Mouse (Mus musculus): ENCODE measurements at regions not wholly inside any gene's neighbourhood (a gene's known extent, or its start where the extent isn't known, plus 50 kb on each side); places are given as distances from the start of the nearest gene placed in this dataset.

- DNase-seq: no peak
These were observed 67.8 kb downstream of the Nkx6-1 start for GRCm38 (mm10) chr5:101596996-101597395.

GRCm38 (mm10) chr5:101591236-101591635 lies 73.6 kb downstream of the Nkx6-1 start:
- DNase-seq: no peak

GRCm38 (mm10) chr5:101590341-101591124 lies 74.3 kb downstream of the Nkx6-1 start:
- no peak for DNase-seq

DNA sequence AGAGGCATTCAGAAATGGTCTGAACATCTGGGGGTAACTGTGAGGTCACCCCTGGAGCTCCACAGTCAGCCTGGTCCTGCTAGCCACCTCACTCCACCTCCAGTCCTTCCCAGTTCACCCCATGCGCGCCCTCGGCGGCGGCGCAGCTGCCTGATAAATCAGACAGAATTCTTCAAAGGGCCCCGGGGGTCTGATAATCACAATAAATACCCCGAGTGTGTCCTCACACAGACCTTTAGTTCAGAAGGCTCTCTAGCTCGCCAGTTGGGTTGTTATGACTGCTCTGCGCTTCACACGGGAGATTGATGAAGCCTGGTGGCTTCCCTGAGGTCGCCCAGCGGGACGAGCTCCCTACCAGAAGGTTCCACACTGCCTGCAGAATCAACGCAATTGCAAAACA lies 91.8 kb downstream of the Nkx6-1 start:
- DNase-seq: no peak

DNA sequence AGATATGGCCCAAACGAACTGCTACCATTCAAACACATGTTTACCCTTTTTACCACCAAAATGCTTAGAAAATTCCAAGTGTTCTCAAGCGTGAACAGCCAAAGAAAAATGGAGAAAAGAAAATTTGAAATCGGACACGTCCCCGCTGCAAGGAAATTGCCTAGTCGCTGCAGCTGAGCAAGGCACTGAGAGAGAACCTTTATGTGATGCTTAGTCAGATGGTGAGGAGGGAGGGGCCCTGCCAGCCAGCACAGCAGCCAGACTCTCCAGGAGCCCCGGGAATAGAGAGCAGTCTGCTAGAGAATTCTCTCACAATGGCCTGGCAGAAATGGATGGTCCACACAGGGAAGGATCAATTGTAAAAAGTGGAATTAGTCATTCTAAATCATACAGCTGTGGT lies 99.0 kb downstream of the Nkx6-1 start:
- DNase-seq: no peak

- DNase-seq: no peak
These were observed 104.4 kb downstream of the Nkx6-1 start for GRCm38 (mm10) chr5:101560366-101560765.

GRCm38 (mm10) chr5:101558279-101558987 lies 106.4 kb downstream of the Nkx6-1 start:
- no peak for DNase-seq

- no peak for DNase-seq
These were observed 107.6 kb downstream of the Nkx6-1 start for GRCm38 (mm10) chr5:101557156-101557555.

DNA sequence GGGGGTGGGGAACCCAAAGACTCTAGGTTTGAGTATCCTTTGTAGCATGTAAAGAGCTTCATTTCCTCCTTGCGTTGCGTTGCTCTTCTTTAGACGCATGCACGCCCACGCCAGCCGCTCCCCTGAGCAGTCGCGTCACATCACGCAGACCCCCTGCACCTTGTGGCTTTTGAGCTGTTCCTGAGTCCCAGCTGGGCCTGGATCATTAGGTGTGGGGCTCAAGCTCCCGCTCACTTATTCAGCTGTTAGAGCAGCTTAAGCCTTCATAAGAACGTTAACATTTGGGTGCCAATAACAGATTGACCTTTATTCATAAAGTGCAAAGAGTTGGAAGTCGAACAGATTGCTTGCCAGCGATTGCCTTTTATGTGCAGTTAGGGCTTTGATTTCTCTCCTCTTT lies 121.5 kb downstream of the Nkx6-1 start:
- no peak for DNase-seq

DNA sequence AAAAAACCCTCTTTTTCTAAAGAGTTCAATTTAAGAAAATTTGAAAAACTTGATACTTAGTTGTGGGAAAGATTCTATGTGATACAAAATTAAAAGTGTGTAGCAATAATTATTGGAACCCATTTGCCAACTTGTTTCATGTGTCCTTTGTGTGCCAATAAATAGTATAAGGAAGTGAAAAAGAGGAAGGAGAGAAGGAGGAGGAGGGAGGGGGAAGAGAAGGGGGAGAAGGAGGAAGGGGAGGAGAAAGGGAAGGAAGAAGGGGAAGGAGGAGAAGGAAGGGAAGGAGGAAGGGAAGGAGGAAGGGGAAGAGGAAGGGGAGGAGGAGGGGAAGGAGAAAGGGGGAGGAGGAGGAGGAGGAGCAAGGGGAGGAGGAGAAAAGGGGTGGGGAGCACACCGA lies 125.0 kb downstream of the Nkx6-1 start:
- no peak for DNase-seq

- DNase-seq: no peak
These were observed 125.6 kb downstream of the Nkx6-1 start for GRCm38 (mm10) chr5:101539254-101539549.

GRCm38 (mm10) chr5:101538410-101539253 lies 126.2 kb downstream of the Nkx6-1 start:
- no peak for DNase-seq

GRCm38 (mm10) chr5:101537518-101538380 lies 127.0 kb downstream of the Nkx6-1 start:
- DNase-seq: no peak

- DNase-seq: no peak
These were observed 129.3 kb downstream of the Nkx6-1 start for GRCm38 (mm10) chr5:101535451-101535850.

DNA sequence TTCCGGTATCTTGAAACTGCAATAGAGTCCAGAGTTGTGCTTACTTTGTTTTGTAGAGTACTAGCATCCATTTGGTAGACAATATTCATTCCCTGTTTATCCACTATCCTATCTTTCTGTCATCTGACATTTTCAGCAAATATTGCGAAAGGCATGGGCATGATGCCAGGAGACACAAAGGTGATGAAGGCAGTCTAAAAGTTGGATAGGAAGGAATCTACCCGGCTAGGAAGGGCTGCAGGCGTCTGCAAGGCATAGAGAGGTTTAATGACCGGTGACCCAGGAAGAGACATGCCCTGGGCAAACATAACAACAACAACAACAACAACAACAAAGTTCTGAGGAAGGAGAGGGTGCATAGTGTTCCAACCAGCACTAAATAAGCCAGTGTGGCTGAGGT lies 139.4 kb downstream of the Nkx6-1 start:
- no peak for DNase-seq

DNA sequence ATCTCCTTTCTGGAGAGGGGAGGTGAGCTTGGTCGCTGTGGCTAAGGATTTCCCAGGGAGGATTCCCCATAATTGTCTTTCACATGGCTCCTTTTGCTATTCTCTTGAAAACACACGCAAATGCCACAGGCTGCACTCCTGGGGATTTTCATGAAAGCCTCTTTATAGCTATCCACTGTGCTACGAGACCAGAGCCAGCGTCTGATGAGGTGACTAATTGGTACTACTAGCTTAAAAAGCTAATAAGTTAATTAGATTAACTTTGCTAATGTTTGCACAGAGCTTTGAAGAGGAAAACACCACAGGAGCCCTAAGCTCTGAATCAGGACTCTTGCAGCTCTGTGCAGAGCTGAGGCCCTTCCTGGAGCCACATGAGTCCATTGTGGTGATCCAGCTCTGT lies 140.1 kb downstream of the Nkx6-1 start:
- no peak for DNase-seq

GRCm38 (mm10) chr5:101523902-101524301 lies 140.9 kb downstream of the Nkx6-1 start:
- DNase-seq: no peak

DNA sequence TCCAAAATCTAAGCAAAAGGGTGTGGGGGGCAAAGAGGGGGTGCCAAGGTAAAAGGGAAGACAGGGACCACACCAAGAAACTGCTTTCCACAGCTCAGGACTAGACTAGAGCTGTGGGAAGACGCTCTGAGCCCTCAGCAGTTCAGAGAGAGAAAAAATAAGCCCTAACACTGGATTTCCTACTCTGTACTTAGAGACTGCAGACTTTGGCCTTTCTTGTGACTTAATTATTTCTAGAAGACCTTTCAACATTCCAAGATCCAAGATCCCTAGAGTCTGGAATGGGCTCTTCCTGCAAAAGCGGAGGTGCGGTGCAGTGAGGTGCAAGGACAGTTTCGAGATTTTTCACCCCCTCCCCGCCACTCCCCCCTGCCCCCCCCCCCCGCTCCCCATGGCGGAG lies 141.3 kb downstream of the Nkx6-1 start:
- no peak for DNase-seq

GRCm38 (mm10) chr5:101520935-101521655 lies 143.7 kb downstream of the Nkx6-1 start:
- no peak for DNase-seq

DNA sequence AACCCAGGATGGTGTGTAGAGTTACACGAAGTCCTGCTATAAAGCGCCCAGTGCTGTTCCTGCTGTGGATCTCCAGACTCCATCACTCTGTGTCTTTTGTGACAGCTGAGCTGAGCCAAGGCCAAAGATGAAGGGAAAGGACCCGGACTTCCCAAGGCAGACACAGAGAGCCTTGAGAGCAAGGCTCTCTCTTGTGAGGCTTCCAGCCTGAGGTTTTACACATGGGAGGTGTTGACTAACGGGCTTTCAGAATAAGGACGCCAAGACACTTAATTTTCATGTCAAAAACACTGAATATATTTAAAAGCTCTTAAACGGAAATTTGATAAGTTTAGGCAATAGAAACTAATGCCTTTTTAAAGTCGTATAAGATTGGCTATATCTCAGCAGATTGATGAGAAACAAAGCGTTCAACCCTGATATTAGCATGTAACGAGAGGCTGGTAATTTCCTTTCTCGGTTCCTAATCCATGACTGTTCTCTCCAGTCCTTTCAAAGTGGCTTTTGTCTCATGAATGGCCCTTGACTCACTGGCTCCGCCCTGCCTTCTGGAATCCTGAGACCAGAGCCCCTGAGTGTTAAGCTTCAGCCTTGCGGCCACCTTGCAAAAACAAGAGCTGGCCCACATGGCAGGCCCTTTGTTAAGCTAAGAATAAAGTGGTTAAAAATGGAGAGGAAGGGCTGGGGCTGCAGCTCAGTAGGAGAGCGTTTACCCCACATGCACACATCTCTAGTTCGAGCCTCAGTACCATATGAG lies 145.8 kb downstream of the Nkx6-1 start:
- DNase-seq: no peak

- no peak for DNase-seq
These were observed 167.1 kb downstream of the Nkx6-1 start for GRCm38 (mm10) chr5:101497698-101498048.

Data from gastrocnemius, postnatal 10 days (tissue).